Mouse (Mus musculus) heart, postnatal 0 days (tissue): ENCODE results near the gene Atp6v1g3.

ENCODE experiments used
- CTCF ChIP-seq: IDR thresholded peaks from 2 replicates; pipeline ENCODE4 v1.5.1; 2016; ENCODE audit warnings: antibody characterized with exemption, control low read depth, low read depth
- EP300 ChIP-seq: IDR thresholded peaks from 2 replicates; pipeline ENCODE4 v1.6.1; 2016; ENCODE audit warnings: antibody characterized with exemption, low read depth

DNA sequence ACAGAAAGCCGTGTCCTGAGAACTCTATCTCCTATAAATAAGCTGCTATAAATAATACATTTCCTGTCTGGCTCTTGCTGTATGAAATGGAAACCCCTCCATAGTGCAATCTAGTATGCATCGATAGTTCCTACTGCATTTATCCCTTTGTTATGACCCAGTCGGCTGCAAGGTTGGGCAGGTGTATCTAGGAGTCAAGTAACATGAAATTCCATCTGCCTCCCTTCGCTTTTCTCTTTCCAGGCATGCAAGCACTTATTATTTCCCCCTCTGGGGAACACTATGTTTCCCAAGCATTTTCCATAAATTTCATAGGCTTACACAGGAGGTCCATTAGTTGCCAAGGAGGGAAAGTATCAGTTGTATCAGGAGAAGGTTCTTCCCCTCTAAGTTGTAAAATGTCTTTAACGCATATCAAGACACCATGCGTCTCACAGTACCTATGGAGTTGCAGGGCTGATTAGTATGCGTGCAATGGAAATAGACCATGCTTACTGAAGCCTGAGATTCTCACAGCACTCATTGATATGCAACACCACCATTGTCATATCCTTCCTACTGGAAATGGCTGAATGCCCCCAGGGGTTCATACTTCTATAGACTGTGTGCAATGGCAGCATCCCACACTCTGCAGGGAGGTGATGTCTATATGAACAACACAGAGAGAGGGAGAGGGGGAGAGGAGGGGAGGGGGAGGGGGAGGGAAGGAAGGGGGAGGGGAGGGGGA, 26.9 kb upstream of the Atp6v1g3 start:
- TF ChIP-seq EP300 (no peak), CTCF (no peak)
